Mouse (Mus musculus): ENCODE measurements around the gene Reep3. TPM values are rescaled to one million over a fixed set of nuclear protein-coding genes. Genes with fewer than 3 reads are reported as not detected.
A peak's percentile ranks its signal among the peaks of the same experiment; 100 is the strongest.
"Not testable (repeated sequence)": the region's sequence is repeated elsewhere in the genome, so short reads cannot be mapped to it uniquely, and the experiment has no call there.

The Reep3 gene
- polyA plus RNA-seq, 1 experiment from 2014 or later = 54.9 TPM

DNA sequence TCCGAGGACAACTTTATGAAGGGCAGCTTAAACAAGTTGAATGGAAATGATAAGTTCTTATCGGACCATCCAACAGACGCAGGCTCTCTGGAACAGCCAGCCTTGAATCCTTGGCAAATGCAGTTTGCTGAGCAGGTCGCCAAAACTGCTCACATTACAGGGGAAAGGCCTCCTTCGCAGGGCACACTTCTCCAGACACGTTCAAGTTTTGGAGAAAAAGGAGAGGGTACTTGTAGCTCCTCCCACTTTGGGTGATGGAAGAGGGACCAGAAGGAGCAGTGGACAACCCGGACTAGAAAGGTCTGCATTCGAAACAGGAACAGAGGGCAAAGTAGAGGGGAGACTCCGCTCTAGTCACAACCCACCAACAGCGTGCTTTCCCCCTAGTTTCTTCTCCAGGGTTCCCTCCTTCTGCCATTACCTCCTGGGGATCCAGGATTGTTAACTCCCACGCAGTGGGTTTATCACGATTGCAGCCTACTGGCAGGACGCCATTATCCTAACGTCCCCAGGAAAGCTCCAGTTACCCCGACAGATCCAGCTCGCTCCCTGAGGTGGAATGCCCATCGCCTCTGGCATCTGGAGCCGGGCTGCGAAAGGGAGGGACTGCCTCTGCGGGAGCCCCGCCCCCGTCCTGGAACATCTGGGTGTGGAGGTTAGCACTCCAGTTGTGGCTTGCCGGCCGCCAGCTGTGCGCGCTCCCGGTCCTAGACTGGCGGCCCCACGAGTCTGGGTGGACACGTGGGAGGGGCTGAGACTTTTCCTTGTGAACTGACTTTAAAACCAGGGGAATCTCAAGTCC is 94.3 kb downstream of the Reep3 start:
- no peaks in the 10 kb centered on the region for H3K9me3 ChIP-seq
- no peaks in the 10 kb centered on the region for H3K27me3 ChIP-seq
- ATAC-seq (ENCODE audit: insufficient number of reproducible peaks, low FRiP score, low TSS enrichment, low read depth) = peak; percentile 84
- no peaks in the 10 kb centered on the region for H3K36me3 ChIP-seq
- 8% methylated on average over 30 of the region's 30 CpGs for WGBS
- H3K4me2 ChIP-seq = peak overlapping the region; percentile 62
- peak overlapping the region; percentile 98 for H3K27ac ChIP-seq
- H3K4me3 ChIP-seq = peak overlapping the region; percentile 30
- H3K4me1 ChIP-seq = peaks cover 31% of the 10 kb centered on the region
- H3K9ac ChIP-seq = peak overlapping the region; percentile 15; the same call in 1 of the 2 replicates

DNA sequence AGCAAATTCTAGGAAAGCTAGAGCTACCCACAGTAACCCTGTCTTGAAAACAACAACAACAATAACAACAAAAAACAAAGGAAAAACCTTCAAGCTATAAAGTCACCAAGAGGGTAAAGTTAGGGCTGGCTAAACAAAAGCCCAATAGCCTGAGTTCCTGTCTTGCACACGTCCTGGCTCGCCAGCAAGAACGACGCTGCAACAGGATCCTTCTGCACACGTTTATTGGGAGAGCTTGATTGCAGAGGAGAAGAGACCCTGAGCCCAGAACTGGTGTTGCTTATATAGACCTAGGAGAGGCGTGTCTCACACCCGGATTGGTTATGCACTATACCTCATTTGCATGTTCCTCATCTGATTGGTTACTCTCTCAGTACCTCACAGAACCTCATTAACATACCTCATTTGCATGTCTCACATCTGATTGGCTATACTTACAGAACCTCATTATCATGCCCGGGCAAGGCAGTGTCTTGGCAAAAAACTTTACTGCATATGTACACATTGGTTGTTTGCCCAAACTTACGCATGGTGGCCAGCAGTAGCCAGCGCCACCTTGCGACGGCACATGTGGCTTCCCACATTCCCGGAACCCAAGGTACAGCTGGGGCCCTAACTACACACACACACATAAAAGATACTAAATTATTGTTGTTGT is 95.7 kb downstream of the Reep3 start:
- ATAC-seq (ENCODE audit: insufficient number of reproducible peaks, low FRiP score, low TSS enrichment, low read depth) = not testable (repeated sequence)

DNA sequence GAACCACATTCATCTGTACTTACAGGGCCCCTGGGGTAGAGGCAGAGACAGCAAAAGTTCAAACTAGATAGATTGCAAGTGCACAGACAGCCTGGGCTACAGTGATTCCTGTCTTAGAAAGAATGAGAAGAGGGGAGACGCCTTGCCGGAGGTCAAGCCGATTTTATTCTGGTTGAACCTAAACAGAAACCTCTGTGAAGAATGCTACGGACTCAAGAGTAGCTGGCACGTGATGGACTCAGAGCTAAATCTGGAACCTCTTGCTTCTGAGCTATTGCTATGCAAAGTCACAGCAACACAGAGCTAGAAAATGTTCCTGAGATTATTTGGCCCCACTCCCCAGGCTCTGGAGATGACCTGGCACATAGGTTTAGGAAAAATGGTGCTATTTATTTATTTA is 96.6 kb downstream of the Reep3 start:
- Histone ChIP-seq H3K9me3 (no peaks in the 10 kb centered on the region), H3K4me3 (no peak overlapping the region), H3K4me2 (no peak overlapping the region), H3K27me3 (no peaks in the 10 kb centered on the region), H3K9ac (no peak overlapping the region), H3K27ac (no peak overlapping the region), H3K36me3 (no peaks in the 10 kb centered on the region), H3K4me1 (peaks cover 33% of the 10 kb centered on the region)
- no peak for ATAC-seq (ENCODE audit: insufficient number of reproducible peaks, low FRiP score, low TSS enrichment, low read depth)
- WGBS = 95% methylated on average over 5 of the region's 5 CpGs

More for the DNA sequence above, 95.7 kb downstream of the Reep3 start:
- WGBS = 92% methylated on average over 13 of the region's 13 CpGs
- H3K9ac ChIP-seq, H3K27me3 ChIP-seq, H3K4me2 ChIP-seq, H3K4me3 ChIP-seq, H3K36me3 ChIP-seq, H3K27ac ChIP-seq, H3K9me3 ChIP-seq: not testable (repeated sequence)
- peaks cover 31% of the 10 kb centered on the region for H3K4me1 ChIP-seq

DNA sequence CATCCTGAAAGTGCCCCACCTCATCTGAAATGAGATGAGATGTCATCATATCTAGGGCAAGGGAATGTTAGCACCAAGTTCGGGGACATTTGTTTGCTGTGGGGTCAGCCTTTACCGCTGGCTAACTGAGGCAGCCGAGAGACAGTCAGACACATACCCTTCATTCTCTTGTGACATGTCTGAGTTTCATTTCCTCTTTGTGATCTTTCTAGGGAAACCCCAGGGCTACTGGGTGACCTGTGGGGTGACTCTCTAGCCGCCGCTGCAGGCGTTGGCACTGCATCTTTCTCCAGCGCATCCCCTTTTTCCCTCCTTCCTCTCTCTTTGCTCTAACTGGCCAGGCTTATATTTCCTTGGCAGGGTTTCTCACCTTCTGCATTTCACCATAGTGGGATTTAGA is 98.0 kb downstream of the Reep3 start:
- 89% methylated on average over 7 of the region's 7 CpGs for WGBS
- no peaks in the 10 kb centered on the region for H3K27me3 ChIP-seq

DNA sequence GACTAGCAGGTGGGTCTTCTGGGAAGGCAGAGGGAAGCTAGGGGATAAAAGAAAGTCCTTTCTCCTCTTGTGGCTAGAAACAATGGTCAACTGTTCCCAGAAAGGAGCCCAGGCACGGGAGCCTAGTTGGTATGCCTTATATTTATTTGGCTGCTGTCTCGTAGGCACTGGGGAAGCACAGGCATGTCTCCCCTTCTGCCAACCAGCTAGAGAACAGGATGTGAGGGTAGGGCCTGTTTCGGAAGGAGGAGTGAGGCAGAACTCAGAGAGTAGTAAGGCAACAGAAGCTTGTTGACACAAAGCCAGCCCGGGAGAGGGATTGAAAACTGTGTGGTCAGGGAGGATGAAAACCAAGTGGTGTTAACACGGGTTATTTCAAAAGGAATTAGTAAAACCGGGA is 101.6 kb downstream of the Reep3 start:
- no peak overlapping the region for H3K4me2 ChIP-seq
- no peaks in the 10 kb centered on the region for H3K27me3 ChIP-seq
- no peak for ATAC-seq (ENCODE audit: insufficient number of reproducible peaks, low FRiP score, low TSS enrichment, low read depth)
- H3K27ac ChIP-seq = peak overlapping the region; percentile 47
- H3K9me3 ChIP-seq = no peaks in the 10 kb centered on the region
- H3K9ac ChIP-seq = no peak overlapping the region
- 53% methylated on average over 6 of the region's 6 CpGs for WGBS
- peaks cover 11% of the 10 kb centered on the region for H3K4me1 ChIP-seq
- no peaks in the 10 kb centered on the region for H3K36me3 ChIP-seq
- H3K4me3 ChIP-seq = no peak overlapping the region

More for the DNA sequence above, 98.0 kb downstream of the Reep3 start:
- ATAC-seq (ENCODE audit: insufficient number of reproducible peaks, low FRiP score, low TSS enrichment, low read depth) = no peak
- H3K36me3 ChIP-seq = no peaks in the 10 kb centered on the region
- H3K9ac ChIP-seq = no peak overlapping the region
- peaks cover 31% of the 10 kb centered on the region for H3K4me1 ChIP-seq
- H3K4me3 ChIP-seq = no peak overlapping the region
- no peak overlapping the region for H3K4me2 ChIP-seq
- H3K27ac ChIP-seq = no peak overlapping the region
- no peaks in the 10 kb centered on the region for H3K9me3 ChIP-seq

DNA sequence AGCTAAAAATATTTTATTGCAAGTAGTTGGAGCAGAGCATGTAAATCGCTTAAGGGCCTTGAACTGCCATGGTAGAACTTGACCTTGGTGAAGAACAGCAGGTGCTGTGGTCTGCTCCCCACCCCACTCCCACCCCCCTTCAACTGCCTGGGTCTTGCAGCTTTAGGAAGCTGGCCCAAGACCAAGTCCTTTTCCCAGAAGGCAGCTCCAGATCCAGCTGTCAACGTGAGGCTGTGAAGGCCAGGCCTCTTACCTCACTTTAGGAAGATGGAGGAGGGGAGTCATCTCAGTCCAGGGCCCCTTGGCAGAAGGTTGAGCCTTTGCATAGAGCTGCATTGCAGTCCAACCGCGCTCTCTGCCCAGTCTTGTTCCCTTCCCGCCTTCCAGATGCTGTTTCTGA is 102.3 kb downstream of the Reep3 start:
- no peak overlapping the region for H3K4me3 ChIP-seq
- H3K27me3 ChIP-seq = no peaks in the 10 kb centered on the region
- H3K4me2 ChIP-seq = no peak overlapping the region
- WGBS = 34% methylated on average over 5 of the region's 5 CpGs
- no peak overlapping the region for H3K9ac ChIP-seq
- peak overlapping the region; percentile 47 for H3K27ac ChIP-seq
- H3K9me3 ChIP-seq = peaks cover 3% of the 10 kb centered on the region; the same call in 1 of the 2 replicates
- peaks cover 11% of the 10 kb centered on the region for H3K4me1 ChIP-seq
- no peaks in the 10 kb centered on the region for H3K36me3 ChIP-seq
- 0 out of 2 replicates have a peak, but pooled peaks have one; percentile 44 for ATAC-seq (ENCODE audit: insufficient number of reproducible peaks, low FRiP score, low TSS enrichment, low read depth)

DNA sequence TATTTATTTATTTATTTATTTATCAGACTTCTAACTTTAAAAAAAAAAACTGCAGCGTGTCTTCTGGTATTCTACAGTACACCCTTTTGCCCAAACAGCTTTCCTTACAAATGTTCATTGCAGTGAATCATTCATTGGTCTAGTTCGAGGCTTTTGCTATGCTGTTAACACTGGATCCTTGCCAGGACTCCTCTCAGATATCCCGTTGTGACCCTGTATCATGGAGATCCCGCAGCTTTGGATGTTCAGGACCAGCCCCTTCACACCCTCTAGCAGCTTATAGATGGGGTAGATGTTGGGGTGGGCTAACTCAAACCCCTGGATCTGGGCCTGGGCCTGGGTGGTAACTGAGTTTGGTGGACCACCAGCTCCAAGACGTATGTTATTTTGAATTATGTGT is 104.2 kb downstream of the Reep3 start:
- peaks cover 11% of the 10 kb centered on the region for H3K4me1 ChIP-seq
- 54% methylated on average over 5 of the region's 5 CpGs for WGBS
- no peak overlapping the region for H3K27ac ChIP-seq
- H3K4me2 ChIP-seq = no peak overlapping the region
- no peaks in the 10 kb centered on the region for H3K27me3 ChIP-seq
- H3K9ac ChIP-seq = no peak overlapping the region
- no peak for ATAC-seq (ENCODE audit: insufficient number of reproducible peaks, low FRiP score, low TSS enrichment, low read depth)
- no peaks in the 10 kb centered on the region for H3K36me3 ChIP-seq
- peaks cover 7% of the 10 kb centered on the region; the same call in 1 of the 2 replicates for H3K9me3 ChIP-seq
- no peak overlapping the region for H3K4me3 ChIP-seq

DNA sequence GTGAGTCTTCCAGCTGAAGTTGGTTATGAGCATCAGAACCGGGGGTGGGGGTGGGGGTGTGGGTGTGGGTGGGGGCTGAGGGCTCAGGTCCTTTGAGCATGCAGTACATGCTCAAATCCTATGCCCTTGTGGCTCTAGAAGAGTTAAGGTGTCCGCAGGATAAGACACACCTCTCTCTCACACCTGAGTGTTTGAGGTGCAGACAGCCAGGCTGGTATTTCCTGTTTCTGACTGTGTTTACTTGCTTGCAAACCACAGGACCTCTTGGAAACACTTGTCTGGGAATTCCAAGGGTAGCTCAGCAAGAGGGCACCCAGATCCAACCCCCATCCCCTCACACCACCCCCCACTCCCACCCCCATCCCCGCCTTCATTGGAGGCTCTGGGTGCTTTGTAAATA is 106.2 kb downstream of the Reep3 start:
- Histone ChIP-seq H3K27me3 (no peaks in the 10 kb centered on the region), H3K4me1 (peaks cover 11% of the 10 kb centered on the region), H3K36me3 (no peaks in the 10 kb centered on the region), H3K9ac (no peak overlapping the region), H3K9me3 (peaks cover 7% of the 10 kb centered on the region; the same call in 1 of the 2 replicates), H3K4me3 (no peak overlapping the region), H3K4me2 (no peak overlapping the region), H3K27ac (no peak overlapping the region)
- ATAC-seq (ENCODE audit: insufficient number of reproducible peaks, low FRiP score, low TSS enrichment, low read depth) = no peak
- 67% methylated on average over 3 of the region's 3 CpGs for WGBS

DNA sequence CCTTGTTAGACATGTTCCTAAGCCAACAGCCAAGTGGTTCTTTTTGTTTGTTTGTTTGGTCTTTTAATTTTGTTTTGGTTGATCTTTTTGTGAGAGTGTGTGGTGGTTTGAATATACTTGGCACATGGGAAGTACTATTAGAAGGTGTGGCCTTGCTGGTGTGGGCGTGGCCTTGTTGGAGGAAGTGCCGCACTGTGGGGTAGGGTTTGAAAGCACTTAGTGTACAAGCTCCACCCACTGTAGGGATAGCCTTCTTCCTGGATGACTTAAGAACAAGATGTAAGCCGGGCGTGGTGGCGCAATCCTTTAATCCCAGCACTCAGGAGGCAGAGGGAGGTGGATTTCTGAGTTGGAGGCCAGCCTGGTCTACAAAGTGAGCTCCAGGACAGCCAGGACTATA is 113.7 kb downstream of the Reep3 start:
- no peak overlapping the region for H3K27ac ChIP-seq
- no peak for ATAC-seq (ENCODE audit: insufficient number of reproducible peaks, low FRiP score, low TSS enrichment, low read depth)
- H3K9ac ChIP-seq = no peak overlapping the region
- H3K36me3 ChIP-seq = no peaks in the 10 kb centered on the region
- H3K4me3 ChIP-seq = no peak overlapping the region
- H3K27me3 ChIP-seq = no peaks in the 10 kb centered on the region
- H3K4me1 ChIP-seq = no peaks in the 10 kb centered on the region
- H3K9me3 ChIP-seq = no peaks in the 10 kb centered on the region
- no peak overlapping the region for H3K4me2 ChIP-seq
- WGBS = 84% methylated on average over 5 of the region's 5 CpGs

DNA sequence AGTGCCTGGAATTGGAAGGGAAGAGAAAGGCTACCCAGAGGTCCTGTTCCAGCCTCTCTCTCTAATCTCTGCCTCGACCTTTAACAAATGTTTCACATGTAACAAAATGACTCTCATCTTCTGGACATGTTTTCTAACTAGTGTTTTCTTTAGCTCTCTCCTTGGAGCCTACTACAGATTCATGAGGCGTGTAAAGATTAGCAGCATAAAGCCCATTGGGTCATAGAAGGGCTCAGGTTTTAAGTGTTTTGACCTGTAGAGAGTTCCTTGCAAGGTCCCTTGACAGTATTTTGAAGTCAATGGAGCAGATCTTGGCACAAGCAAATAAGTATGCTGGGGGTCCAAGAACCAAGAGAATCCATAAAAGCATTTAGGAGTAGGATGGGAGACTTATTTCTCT is 118.5 kb downstream of the Reep3 start:
- H3K4me3 ChIP-seq = no peak overlapping the region
- no peak for ATAC-seq (ENCODE audit: insufficient number of reproducible peaks, low FRiP score, low TSS enrichment, low read depth)
- H3K4me2 ChIP-seq = no peak overlapping the region
- no peak overlapping the region for H3K9ac ChIP-seq
- H3K27me3 ChIP-seq = no peaks in the 10 kb centered on the region
- no peaks in the 10 kb centered on the region for H3K36me3 ChIP-seq
- no peaks in the 10 kb centered on the region for H3K9me3 ChIP-seq
- no peak overlapping the region for H3K27ac ChIP-seq
- H3K4me1 ChIP-seq = peaks cover 8% of the 10 kb centered on the region; the same call in 1 of the 2 replicates
- 69% methylated on average over 2 of the region's 2 CpGs for WGBS

DNA sequence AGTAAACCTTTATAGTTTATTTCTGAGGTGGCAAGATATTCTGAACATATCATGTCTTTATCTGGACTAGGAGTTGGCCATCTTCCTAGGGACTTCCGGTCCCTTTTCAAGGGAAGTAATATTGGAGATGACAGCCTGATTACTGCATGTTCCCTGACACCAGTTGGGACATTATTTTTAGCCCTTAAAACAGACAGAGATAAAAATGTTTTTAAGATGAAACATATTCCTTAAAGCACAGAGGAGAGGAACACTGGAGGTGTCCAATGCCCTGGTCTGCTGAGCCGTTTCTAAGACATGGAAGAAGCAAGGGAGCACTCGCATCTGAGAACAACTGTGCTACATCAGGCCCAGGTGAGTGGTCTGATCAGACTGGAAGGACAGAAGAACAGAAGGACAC is 119.7 kb downstream of the Reep3 start:
- WGBS = 88% methylated on average over 3 of the region's 3 CpGs
- Histone ChIP-seq H3K27ac (no peak overlapping the region), H3K4me2 (no peak overlapping the region), H3K9ac (no peak overlapping the region), H3K36me3 (no peaks in the 10 kb centered on the region), H3K4me3 (no peak overlapping the region), H3K4me1 (peaks cover 10% of the 10 kb centered on the region; the same call in 1 of the 2 replicates), H3K9me3 (no peaks in the 10 kb centered on the region), H3K27me3 (no peaks in the 10 kb centered on the region)
- no peak for ATAC-seq (ENCODE audit: insufficient number of reproducible peaks, low FRiP score, low TSS enrichment, low read depth)

DNA sequence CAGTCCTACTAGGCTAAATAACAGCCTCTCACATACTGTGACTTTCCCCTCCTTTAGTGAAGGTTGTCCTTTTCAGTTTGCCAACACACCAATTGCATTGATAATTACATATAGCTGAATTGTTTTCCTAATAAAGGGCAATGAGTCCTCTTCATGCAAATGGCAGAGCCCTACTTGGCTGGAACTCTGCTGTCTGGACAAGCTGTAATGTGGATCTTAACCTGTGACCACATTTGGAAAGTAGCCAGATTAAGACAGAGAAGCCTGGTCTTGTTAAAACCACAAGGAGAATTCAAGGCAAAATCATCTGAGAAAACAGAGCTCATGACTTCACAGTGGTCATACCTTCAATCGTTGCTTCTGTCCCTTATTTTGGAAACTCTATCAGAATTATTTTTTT is 121.3 kb downstream of the Reep3 start:
- ATAC-seq (ENCODE audit: insufficient number of reproducible peaks, low FRiP score, low TSS enrichment, low read depth) = no peak
- Histone ChIP-seq H3K4me3 (no peak overlapping the region), H3K4me2 (no peak overlapping the region), H3K27ac (no peak overlapping the region), H3K4me1 (peaks cover 10% of the 10 kb centered on the region; the same call in 1 of the 2 replicates), H3K27me3 (no peaks in the 10 kb centered on the region), H3K9me3 (no peaks in the 10 kb centered on the region), H3K9ac (no peak overlapping the region), H3K36me3 (no peaks in the 10 kb centered on the region)
- 81% methylated on average over 1 of the region's 1 CpGs for WGBS
